Mouse (Mus musculus): ENCODE measurements at regions not wholly inside any gene's neighbourhood (a gene's known extent, or its start where the extent isn't known, plus 50 kb on each side); places are given as distances from the start of the nearest gene placed in this dataset.

- WGBS = 1% methylated on average over 35 of the region's 35 CpGs
- H3K9me3 ChIP-seq = no peaks in the 10 kb centered on the region
- H3K27ac ChIP-seq (replicated peaks) = peak overlapping the region; percentile 98
- H3K27me3 ChIP-seq (replicated peaks; ENCODE audit: low read depth, poor library complexity, severe bottlenecking) = peaks cover 9% of the 10 kb centered on the region
- peaks cover 17% of the 10 kb centered on the region for H3K36me3 ChIP-seq (replicated peaks)
- peak; percentile 88 for DNase-seq (ENCODE audit: low spot score)
- peak overlapping the region; percentile 81 for H3K4me3 ChIP-seq
- peaks cover 47% of the 10 kb centered on the region for H3K4me1 ChIP-seq
Observed at GRCm38 (mm10) chr17:47140969-47141842, 130.8 kb upstream of the Ubr2 start.

- peaks cover 9% of the 10 kb centered on the region; the same call in 1 of the 2 replicates for H3K36me3 ChIP-seq (replicated peaks)
- DNase-seq (ENCODE audit: low spot score) = peak; percentile 90
- peak overlapping the region; percentile 81 for H3K4me3 ChIP-seq
- peak overlapping the region; percentile 98 for H3K27ac ChIP-seq (replicated peaks)
- peaks cover 9% of the 10 kb centered on the region for H3K27me3 ChIP-seq (replicated peaks; ENCODE audit: low read depth, poor library complexity, severe bottlenecking)
- under 1% methylated on average over 44 of the region's 53 CpGs for WGBS
- H3K9me3 ChIP-seq = no peaks in the 10 kb centered on the region
- H3K4me1 ChIP-seq = peaks cover 47% of the 10 kb centered on the region
Observed at GRCm38 (mm10) chr17:47140241-47140968, 130.0 kb upstream of the Ubr2 start.

GRCm38 (mm10) chr17:47139730-47140231 lies 129.4 kb upstream of the Ubr2 start:
- DNase-seq (ENCODE audit: low spot score) = peak; percentile 98
- 0 out of 2 replicates have a peak, but pooled peaks cover 4% of the 10 kb centered on the region for H3K36me3 ChIP-seq (replicated peaks)
- under 1% methylated on average over 34 of the region's 34 CpGs for WGBS
- H3K9me3 ChIP-seq = no peaks in the 10 kb centered on the region
- peaks cover 46% of the 10 kb centered on the region for H3K4me1 ChIP-seq
- H3K27ac ChIP-seq (replicated peaks) = peak overlapping the region; percentile 98
- H3K27me3 ChIP-seq (replicated peaks; ENCODE audit: low read depth, poor library complexity, severe bottlenecking) = peaks cover 9% of the 10 kb centered on the region
- H3K4me3 ChIP-seq = peak overlapping the region; percentile 81

DNA sequence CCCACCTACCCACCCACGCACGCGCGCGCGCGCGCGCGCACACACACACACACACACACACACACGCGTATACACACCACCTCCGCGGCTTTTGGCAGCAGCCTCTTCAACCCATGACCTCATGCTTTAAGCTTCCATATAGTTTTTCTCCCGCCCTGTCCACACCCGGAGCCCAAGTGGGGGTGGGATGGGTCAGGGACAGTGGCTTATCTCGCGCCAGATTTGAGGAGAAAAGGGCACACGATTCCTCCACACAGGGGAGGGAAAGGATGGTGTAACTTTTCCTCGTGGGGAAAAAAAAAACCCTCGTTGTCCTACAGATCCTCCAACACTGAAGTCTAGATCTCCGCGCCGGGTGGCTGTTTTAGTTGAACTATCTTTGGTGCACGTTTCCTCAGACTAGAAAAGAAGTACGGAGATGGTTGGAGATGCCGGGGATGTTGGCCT lies 128.8 kb upstream of the Ubr2 start:
- Histone ChIP-seq H3K27me3 (replicated peaks; ENCODE audit: low read depth, poor library complexity, severe bottlenecking) (peaks cover 9% of the 10 kb centered on the region), H3K36me3 (replicated peaks) (no peaks in the 10 kb centered on the region), H3K27ac (replicated peaks) (peak overlapping the region; percentile 98), H3K4me1 (peaks cover 45% of the 10 kb centered on the region), H3K4me3 (peak overlapping the region; percentile 81), H3K9me3 (no peaks in the 10 kb centered on the region)
- 1% methylated on average over 27 of the region's 27 CpGs for WGBS
- peak; percentile 48 for DNase-seq (ENCODE audit: low spot score)

DNA sequence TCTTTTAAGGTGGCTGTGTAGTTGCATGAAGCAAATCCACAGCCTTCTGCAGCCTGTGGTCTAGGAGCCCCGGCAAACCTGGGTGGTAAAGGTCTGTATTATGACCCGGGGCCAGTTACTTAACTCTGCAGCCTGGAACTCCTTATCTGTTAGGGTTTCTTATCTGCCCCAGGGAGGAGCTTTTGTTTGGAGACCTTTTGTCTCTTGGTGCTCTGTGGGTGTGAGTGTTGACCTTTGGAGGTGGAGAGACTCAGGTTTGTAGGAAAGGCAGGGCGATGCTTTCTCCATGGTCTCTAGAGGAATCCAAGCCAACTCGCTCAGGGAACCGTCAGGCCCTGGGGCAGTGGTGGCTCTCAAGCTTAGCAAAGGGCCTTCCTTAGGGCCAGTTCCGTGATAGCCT lies 127.8 kb upstream of the Ubr2 start:
- 28% methylated on average over 6 of the region's 6 CpGs for WGBS
- DNase-seq (ENCODE audit: low spot score) = no peak
- Histone ChIP-seq H3K27me3 (replicated peaks; ENCODE audit: low read depth, poor library complexity, severe bottlenecking) (peaks cover 9% of the 10 kb centered on the region), H3K36me3 (replicated peaks) (no peaks in the 10 kb centered on the region), H3K27ac (replicated peaks) (no peak overlapping the region), H3K9me3 (no peaks in the 10 kb centered on the region), H3K4me3 (no peak overlapping the region), H3K4me1 (peaks cover 42% of the 10 kb centered on the region)

DNA sequence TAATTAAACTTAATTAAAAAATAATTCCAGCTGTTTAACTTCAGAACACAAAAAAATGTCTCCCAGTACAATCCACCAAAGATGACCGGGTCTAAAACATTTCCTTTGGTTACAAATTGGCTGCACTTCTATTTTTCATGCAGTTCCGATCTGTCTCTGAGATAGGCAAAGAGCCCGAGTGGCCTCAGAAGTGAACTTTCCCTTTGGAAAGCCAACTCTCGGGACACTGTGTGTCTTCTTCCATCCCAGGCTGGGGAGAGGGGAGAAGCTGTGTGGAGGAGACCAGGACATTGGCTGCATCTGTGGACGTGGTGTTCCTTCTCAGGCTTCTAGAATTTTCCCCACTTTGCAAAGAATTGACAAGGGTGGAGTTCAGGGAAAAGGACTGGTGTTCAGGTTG lies 125.0 kb upstream of the Ubr2 start:
- Histone ChIP-seq H3K4me3 (no peak overlapping the region), H3K9me3 (no peaks in the 10 kb centered on the region), H3K36me3 (replicated peaks) (no peaks in the 10 kb centered on the region), H3K27ac (replicated peaks) (no peak overlapping the region), H3K4me1 (peaks cover 26% of the 10 kb centered on the region), H3K27me3 (replicated peaks; ENCODE audit: low read depth, poor library complexity, severe bottlenecking) (peaks cover 9% of the 10 kb centered on the region)
- WGBS = 84% methylated on average over 5 of the region's 5 CpGs
- no peak for DNase-seq (ENCODE audit: low spot score)

DNA sequence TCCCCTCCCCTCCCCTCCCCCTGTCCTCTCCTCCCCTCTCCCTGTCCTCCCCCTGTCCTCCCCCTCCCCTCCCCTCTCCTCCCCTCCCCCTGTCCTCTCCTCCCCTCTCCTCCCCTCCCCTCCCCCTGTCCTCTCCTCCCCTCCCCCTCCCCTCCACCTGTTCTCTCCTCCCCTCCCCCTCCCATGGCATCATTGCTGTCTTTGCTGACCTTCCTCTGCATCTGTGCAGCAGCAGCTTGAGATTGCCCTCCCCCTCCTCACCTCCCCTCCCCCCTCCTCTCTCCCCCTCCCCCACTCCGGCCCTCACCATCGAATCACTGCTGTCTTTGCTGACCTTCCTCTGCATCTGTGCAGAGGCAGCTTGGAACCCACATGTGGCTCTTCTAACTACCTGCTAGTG lies 123.4 kb upstream of the Ubr2 start:
- Histone ChIP-seq H3K36me3 (replicated peaks) (no peaks in the 10 kb centered on the region), H3K4me1 (peaks cover 14% of the 10 kb centered on the region), H3K27ac (replicated peaks) (no peak overlapping the region), H3K27me3 (replicated peaks; ENCODE audit: low read depth, poor library complexity, severe bottlenecking) (peaks cover 9% of the 10 kb centered on the region), H3K9me3 (no peaks in the 10 kb centered on the region), H3K4me3 (no peak overlapping the region)
- 41% methylated on average over 2 of the region's 2 CpGs for WGBS
- no peak for DNase-seq (ENCODE audit: low spot score)

DNA sequence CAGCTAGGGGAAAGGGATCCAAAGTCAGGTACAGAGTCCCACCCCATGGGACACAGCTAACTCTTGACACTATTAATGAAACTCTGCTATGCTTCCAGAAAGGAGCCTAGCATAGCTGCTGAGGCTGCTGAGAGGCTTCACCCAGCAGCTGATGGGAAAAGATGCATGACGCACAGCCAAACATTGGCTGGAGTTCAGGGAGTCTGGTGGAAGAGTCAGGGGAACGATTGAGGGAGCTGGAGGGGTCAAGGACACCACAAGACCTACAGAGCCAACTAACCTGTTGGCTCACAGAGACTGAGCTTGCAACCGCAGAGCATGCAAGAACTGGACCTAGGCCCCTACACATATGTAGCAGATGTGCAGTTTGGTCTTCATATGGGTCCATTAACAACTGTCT lies 117.2 kb upstream of the Ubr2 start:
- WGBS = 87% methylated on average over 3 of the region's 3 CpGs
- Histone ChIP-seq H3K27ac (replicated peaks) (no peak overlapping the region), H3K36me3 (replicated peaks) (no peaks in the 10 kb centered on the region), H3K9me3 (no peaks in the 10 kb centered on the region), H3K4me3 (no peak overlapping the region), H3K27me3 (replicated peaks; ENCODE audit: low read depth, poor library complexity, severe bottlenecking) (no peaks in the 10 kb centered on the region), H3K4me1 (no peaks in the 10 kb centered on the region)
- no peak for DNase-seq (ENCODE audit: low spot score)

- no peak for DNase-seq (ENCODE audit: low spot score)
- 90% methylated on average over 18 of the region's 18 CpGs for WGBS
- no peak overlapping the region for H3K4me3 ChIP-seq
- H3K27ac ChIP-seq (replicated peaks) = no peak overlapping the region
- H3K36me3 ChIP-seq (replicated peaks) = no peaks in the 10 kb centered on the region
- H3K27me3 ChIP-seq (replicated peaks; ENCODE audit: low read depth, poor library complexity, severe bottlenecking) = no peaks in the 10 kb centered on the region
- no peaks in the 10 kb centered on the region for H3K4me1 ChIP-seq
- no peaks in the 10 kb centered on the region for H3K9me3 ChIP-seq
Observed at GRCm38 (mm10) chr17:47123576-47123975, 113.2 kb upstream of the Ubr2 start.

DNA sequence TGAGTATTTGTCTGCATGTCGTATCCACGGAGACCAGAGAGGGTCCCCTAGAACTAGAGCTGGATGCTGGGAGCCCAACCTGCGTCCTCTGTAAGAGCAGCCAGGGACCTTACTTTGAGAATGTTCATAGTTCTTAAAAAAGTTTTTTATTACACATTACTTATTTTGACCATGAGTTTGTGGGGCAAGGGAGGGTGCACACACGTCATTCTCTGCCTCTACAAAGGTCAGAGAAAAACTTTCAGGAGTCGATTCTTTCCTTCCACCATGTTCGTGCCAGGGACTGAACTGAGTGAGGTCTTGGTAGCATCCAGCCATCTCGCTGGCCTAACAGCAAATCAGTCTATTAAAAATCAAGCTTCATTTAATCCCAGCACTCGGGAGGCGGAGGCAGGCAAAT lies 111.9 kb upstream of the Ubr2 start:
- Histone ChIP-seq H3K36me3 (replicated peaks) (no peaks in the 10 kb centered on the region), H3K27ac (replicated peaks) (no peak overlapping the region), H3K4me3 (no peak overlapping the region), H3K27me3 (replicated peaks; ENCODE audit: low read depth, poor library complexity, severe bottlenecking) (no peaks in the 10 kb centered on the region), H3K4me1 (no peaks in the 10 kb centered on the region), H3K9me3 (no peaks in the 10 kb centered on the region)
- WGBS = 84% methylated on average over 9 of the region's 9 CpGs
- no peak for DNase-seq (ENCODE audit: low spot score)

DNA sequence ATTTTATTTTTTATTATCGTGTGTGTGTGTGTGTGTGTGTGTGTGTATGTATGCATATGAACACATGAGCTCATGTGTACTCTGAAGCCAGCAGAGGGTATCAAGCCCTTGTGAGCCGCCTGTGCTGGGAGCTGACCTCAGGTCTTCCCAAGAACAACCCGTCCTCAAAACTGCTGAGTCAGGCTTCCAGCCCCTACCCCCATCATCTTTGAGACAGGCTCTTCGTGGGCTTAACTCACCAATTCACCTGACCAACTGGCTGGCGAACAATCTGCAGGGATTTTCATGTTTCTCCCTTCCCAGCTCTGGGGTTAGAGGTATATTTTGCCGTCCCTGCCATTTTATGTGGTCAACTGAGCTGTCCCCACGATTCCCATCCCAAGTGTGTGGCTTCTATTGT lies 107.7 kb upstream of the Ubr2 start:
- H3K36me3 ChIP-seq (replicated peaks) = no peaks in the 10 kb centered on the region
- WGBS = 85% methylated on average over 7 of the region's 7 CpGs
- no peaks in the 10 kb centered on the region for H3K9me3 ChIP-seq
- no peaks in the 10 kb centered on the region for H3K4me1 ChIP-seq
- no peak for DNase-seq (ENCODE audit: low spot score)
- H3K27ac ChIP-seq (replicated peaks) = no peak overlapping the region
- no peaks in the 10 kb centered on the region for H3K27me3 ChIP-seq (replicated peaks; ENCODE audit: low read depth, poor library complexity, severe bottlenecking)
- H3K4me3 ChIP-seq = no peak overlapping the region

- H3K27me3 ChIP-seq (replicated peaks; ENCODE audit: low read depth, poor library complexity, severe bottlenecking) = no peaks in the 10 kb centered on the region
Observed at GRCm38 (mm10) chr17:47115754-47116153, 105.4 kb upstream of the Ubr2 start.

More at GRCm38 (mm10) chr17:47115754-47116153, 105.4 kb upstream of the Ubr2 start:
- Histone ChIP-seq H3K4me3 (no peak overlapping the region), H3K27ac (replicated peaks) (no peak overlapping the region), H3K9me3 (no peaks in the 10 kb centered on the region), H3K4me1 (no peaks in the 10 kb centered on the region), H3K36me3 (replicated peaks) (no peaks in the 10 kb centered on the region)
- peak; percentile 45 for DNase-seq (ENCODE audit: low spot score)
- 50% methylated on average over 13 of the region's 13 CpGs for WGBS
